Mouse (Mus musculus) heart, adult 9 months (tissue): ENCODE measurements around the gene Glis3.

Experiments used
- DNase-seq, 2 experiments: peaks; one replicate each; pipeline ENCODE4 v3.0.0; 2022; ENCODE audit warnings: low spot score in 2 of 2

The Glis3 gene

DNA sequence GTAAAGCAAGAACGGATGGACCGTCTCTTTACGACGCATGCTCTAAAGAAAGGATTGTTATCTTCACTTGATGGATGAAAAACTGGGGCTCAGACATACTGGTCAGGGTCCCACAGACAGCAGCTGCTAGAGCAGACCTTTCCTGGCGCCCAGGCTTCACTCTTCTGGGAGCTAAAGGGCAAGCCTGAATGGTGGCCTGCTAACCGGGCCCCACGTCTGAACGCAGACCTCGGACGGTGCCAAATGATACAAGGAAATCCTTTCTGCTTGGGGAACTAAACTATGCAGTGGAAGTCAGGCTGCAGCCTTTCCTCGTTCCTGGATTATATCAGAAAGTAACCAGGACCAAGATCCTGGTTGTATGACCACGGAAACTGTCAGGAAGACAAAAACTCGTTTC is 86.9 kb downstream of the Glis3 start:
- no peak for DNase-seq

DNA sequence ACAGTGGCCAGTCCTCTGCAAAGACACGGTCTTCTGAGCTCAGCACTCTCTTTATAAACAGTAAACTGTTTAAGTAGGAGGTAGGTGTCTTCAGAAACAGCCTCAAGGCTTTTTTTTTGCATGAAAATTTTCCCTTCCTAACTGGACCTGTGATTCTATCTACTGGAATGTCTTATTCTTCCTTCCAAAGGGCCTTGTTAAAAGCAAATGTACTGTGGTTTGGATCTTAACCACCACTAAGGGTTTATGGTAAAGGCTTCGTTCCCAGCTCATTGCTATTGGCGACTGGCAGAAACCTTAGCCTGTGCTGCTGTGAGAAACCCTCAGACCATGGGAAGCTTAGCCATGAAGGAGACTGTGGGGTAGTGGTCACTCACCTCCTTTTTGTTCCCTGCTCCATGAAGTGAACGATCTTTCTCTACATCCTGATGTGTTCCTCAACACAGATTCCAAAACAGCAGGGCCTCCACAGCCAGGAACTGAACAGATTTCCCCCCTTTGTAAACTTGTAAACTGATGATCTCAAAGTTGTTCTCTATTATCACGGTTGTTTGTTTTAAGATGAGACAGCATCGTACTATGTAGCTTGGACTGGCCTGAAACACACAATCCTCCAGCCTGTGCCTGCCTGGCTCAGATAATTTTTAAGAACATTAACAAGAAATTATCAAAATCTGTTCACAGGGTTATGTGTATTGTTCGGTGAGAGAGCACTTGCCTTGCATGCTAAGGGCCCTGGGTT is 88.0 kb downstream of the Glis3 start:
- no peak for DNase-seq

DNA sequence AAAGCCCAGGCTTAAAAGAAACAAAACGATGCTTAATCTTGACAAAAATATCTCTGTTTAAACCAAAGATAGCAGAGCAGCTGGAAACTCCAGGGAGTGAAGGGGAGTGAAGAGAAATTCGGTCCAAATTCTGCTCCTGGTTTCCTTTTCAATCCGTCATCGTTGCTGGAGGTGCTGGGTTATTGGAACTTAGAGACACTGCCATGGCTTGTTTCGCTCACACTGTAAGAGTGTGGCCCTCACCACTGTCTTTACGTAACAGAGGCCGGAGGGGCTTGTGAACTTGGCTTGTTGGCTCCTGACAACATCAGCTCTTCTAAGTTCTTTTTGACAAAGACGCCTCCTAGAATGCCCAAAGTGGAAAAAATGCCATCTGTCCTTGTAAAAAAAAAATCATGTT is 99.4 kb downstream of the Glis3 start:
- no peak for DNase-seq

DNA sequence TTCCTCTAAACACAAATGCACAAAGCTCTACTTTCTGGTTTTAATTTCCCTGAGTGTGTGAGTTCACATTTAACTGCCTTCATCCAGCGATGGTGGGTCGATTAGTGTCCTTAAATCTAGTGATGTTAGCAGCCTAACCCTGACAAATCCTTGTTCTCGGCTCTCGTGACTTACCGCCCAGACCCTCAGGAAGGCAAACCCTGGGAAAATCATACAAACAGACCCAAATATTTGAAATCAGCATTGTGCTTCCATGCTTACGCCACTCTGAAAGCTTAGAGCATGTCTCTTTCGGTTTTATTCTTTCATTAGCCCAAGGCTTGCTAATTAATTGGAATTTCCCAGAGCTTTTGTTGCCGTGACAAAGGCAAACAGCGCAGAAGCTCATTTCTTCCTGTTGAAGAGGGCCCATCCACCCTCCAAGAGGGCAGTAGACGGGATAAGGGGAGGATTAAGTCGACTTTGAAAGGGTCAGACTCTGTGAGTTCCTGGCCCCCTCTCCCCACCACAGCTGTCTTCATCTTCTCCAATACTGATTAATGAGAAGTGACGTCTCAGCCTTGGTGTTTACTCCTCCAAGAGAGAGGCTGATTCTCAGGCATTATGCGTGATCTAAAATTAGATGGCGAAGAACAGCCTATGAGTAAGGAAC is 100.0 kb downstream of the Glis3 start:
- DNase-seq: no peak

DNA sequence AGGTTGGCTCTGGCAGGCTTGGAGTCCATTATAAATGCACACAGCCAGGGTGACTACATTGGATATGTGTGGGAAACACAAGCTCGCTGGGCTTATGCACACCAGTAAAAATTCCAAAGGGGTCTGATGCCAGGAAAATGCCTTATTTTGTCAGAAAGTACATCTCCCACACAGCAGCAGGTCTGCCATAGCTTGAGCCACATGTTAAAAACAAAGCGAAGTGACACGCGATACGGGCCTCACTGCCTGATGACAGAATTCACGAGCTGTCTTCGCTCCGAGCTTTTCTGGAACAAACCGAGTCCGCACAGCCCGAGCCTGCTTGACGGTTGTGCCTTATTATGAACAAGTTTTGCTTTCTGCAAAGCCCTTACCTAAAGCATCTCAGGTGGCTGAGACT is 102.9 kb downstream of the Glis3 start:
- DNase-seq: no peak

DNA sequence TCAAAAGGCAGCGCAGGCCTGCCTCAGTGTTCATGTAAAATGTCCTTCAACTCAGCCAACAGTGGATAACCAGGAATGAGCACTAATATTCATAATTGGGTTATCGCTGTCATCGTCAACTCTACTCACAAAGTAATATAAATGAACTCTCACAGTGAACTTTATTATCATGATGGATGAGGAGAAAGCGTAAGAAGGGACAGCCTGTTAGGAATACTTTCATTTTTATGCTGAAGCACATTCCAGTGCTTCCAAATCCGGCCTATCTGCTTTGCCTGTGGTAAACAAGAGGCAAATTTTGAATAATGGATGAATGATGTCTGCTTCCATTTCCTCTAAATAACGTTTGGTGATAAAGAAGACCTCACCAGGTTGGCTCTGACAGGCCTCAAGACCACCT is 103.3 kb downstream of the Glis3 start:
- DNase-seq: no peak

DNA sequence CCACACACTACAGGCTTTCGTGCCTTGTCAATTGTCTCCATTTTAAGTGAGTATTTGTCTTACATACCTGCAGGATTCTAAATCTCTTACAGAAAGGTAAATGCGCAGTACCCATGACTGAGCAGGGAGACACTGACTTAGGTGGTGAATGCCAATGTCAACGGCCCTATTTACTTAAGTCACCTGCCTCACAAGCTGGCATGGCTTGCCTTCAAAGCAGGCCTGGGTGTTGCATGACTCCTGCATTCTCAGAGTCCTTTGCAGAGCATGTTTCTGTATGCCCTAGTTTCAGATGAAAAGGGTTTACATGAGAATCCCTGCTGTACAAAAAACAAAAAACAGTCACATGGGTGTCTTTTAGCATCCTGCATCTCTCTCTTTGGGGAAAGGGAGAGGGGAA is 106.2 kb downstream of the Glis3 start:
- DNase-seq: no peak

DNA sequence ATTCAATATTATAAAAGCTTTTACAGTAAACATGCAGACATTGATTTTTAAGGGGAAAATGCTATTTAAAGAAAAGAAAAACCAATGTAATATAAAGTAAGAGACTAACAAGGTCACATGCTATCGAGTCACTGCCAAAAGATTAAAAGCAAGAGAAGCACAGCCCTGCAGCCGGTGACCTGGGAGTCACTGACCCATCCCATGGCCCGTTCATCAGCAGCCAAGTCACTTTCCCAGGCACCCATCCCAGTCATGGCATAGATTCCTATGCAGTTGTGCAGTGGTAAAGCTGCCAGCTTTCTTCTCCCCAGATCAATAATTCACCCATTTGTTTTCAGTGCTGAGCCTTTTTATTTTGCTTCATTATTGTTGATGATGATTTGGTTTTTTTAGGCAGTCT is 110.0 kb downstream of the Glis3 start:
- DNase-seq: no peak

DNA sequence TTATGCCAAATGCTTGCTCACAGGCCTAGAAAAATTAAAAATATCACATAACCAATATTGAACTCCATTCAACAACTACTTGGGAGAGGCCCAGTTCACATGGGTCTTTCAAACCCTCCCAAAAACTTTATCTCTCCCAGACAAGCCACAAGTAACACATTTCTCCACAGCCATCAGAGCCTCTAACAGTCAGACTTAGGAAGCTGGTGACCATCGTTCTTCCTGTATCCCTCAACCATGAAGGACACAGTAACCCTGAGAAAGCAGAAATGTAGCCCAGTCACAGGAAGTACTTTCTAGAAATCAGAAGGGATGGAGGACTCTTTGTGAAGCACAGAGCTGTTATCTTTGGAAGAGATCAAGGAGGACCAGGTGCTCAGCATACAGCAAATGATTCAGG is 112.8 kb downstream of the Glis3 start:
- no peak for DNase-seq

DNA sequence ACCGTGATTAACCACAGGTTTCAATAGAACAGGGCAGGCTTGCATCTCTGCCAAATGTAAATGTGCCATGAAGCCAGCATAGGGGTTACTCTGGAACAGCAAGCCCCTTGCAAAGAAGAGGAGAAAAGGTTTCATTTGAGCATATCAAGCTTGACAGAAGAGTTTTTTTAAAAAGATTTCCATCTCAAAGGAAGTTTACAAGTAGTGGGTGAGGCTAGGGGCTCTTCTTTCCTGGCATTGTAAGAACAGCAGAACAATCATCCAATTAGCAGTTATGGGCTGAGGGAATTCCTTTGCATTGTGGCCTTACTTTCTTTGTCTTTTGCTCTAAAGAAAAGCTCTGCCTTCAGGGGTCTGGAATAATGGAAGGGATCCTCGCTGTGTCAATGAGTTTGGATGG is 113.3 kb downstream of the Glis3 start:
- DNase-seq: no peak

DNA sequence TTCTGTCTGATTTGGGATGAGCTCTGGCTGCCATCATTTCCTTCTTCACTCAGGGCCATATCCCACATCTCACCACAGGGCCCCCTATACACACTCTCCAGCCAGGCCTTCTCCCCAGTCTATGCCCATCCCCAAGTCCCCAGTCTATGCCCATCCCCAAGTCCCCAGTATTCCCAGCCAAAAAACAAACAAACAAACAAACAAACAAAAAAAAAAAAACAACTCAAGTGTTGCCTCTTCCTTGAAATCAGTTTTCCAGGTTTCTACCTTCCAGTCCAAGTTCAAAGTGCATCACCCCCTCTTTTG is 118.2 kb downstream of the Glis3 start:
- DNase-seq: no peak

DNA sequence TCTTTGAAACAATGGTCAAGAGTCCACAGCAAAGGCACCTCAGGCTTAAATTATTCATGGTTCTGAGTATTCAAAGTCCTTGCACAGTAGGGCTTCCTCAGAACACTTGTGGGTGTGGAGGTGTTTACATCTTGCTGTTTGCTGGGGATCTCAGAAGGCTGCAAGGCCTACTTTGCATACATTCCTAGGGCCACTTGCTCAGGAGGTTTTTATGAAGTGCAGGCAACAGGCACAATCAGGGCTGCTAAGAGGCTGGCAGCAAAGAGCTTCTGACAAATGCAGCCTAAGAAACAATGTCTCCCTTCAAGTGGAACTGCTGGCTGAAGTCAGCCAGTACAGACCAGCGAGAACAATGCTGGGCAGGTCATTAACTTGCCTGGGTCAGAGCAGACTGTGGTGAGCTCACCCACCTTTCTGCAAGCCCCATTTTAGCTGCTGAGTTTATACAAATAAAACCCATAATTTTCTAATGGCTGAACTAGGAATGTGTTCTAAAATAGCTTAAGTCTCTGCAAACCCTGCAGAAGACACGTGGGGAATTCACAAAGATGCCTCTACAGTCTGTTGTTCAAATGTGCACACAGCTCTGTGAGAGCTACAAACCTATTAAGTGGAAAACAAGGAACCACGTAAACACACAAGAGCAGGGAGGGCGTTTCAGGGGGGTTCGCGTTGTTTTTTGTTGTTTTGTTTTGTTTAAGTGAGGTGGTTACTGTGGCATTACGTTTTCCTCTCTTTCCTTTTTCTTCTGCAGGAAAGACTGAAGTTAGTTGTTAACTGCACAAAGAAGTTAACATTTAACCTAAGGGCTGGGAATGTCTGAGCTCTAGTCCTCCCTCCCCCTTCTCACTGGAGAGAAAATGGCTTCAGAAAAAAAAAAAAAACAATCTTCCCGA is 118.8 kb downstream of the Glis3 start:
- no peak for DNase-seq

DNA sequence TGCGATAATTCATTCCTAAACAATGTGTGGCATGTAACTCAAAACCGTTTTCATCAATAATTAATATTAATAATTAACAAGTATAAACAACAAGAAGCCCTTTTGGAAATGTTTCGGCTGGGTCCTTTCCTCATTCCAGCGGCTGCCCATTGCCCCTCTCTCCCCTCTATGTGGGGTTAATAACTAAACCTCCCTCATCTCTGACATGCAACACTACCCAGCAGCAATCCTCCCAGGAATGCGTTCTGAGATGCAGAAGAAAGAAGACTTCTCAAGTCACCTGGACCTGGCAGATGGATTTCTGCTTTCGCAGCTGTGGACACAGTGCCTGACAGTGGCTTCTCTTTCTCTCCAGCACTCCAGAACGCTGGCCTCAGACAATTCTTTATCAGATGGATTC is 120.0 kb downstream of the Glis3 start:
- no peak for DNase-seq

DNA sequence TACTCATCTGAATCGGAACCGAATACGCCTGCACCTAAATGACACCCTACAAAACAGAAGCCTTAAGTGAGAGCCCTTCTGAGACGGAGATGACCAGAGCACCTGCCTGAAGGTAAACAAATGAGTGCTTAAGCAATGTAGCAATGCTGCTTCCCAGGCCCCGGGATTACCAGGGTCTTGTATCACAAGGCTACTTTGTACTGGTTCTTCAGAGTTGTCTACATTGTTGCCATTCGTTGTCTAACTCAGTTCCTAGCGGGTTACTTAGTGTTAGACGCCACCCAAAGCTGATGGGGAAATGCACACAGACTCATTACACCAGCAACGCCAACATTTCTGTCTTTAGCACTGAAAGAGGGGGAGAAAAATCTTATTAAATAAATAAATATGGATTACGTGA is 120.5 kb downstream of the Glis3 start:
- DNase-seq: no peak

DNA sequence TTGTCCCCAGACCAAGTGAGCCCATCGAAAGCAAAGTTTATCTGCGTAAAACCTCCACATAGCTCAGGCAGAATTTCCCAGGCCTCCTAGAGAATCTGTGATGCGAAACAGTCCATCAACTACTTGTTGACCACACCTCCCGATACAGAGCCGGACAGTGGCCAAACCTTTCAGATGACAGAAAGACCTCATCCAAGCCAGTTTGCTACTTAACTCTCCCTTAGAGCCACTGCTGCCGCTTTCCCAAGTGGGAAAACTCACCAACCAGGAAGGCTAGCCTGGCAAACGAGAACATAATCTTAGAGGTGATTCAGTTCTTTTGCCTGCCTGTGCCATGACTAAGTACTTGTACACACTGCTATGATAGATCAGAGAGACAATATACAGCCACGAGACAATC is 121.2 kb downstream of the Glis3 start:
- peak; percentile 7 to 17 for DNase-seq

DNA sequence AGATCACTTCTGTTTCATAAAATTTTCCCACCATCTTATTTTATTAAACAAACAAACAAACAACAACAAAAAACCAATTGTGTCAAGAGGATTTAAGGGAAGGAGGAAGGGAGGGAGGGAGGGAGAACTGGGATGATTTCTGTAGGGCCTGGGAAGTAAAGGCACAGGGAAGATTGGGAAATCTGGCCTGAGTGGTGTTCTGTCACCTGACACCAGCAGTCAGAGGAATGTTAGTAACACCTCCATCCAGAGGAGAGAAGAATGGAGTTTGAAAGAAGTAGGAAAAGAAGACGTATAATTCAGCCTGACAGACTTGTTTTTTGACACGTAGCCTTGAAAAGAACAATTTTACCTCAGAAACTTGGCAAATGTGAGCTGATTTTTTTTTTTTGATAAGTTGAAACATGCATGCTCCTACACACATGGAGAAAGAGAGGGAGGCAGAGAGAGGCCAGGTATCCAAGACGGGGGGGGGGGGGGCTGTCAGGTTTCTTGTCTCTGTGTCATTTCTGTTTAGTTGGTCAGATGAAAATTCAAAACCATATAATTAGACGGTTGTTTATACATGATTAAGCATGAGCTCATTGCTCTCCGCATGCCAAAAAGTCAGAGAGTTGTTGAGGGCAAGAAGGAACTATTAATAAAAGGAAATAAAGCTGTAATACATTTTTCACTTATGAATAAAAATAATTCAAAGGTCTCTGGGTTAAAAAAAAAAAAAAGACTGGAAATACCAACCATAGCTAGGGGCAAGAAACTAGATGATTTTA is 122.1 kb downstream of the Glis3 start:
- DNase-seq: no peak

DNA sequence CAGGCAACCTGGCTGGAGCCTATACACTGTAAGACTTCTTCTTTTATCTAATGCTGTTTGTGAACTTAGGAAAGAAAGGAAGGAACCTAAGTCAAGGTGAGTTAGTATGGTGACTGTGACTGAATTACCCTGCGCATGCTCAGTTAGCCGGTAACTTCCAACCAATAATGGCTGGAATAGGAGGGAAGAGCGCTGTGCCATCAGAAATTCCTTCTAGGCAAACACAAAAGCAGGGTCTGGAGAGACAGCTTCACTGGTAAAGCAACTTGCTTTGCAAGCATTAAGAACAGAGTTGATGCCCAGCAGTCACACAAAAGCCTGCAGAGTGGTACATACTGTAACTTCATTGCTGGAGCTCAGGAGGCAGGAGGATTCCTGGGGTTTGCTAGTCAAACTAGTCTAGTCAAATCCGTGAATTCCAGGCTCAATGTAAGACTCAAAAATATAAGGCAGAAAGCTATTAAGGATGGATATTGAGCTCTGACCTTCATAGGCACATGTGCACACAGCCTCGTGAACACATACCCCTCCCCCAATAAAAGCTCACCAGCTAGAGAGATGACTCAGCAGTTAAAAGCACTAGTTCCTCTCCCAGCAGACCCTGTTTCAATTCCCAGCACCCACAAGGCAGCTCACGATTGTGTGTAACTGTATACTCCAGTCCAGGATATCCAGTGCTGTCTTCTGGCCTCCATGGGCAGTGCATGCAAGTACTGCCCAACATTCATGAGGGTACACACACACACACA is 124.5 kb downstream of the Glis3 start:
- no peak for DNase-seq

DNA sequence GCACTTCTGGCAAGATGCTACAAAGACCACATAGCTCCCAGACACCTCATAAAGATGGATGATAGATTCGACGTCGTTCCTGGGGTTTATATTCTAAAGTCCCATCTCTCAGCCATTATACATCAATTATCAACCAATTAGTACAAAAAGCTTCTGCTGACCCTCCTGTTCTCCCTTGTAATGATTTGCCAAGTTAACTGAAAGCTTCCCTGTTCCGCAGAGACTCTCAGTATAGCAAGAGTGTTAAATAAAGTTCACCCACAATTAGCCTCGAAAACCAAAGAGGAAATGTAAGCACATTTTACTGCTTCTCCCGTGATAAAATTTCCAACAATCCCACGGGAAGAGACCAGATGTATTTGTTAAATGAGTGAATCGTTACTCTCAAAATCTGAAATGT is 129.3 kb downstream of the Glis3 start:
- DNase-seq: no peak

DNA sequence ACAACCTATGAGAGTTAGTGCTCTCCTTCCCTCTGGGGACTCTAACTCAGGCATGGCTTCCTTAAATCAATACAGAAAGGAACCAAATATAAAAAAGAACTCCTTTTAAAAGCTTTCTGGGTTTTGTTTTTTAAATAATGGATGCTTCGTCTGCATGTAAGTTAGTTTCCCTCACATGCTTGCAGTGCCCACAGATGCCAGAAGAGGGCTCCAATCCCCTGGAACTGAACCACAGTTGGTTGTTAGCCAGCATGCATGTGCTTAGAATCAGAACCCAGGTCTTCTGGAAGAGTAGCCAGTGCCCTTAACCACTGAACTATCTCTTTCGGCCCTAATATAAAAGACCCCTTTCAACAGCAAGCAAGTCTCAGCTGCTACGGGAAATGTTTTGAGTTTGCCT is 132.9 kb downstream of the Glis3 start:
- DNase-seq: no peak

DNA sequence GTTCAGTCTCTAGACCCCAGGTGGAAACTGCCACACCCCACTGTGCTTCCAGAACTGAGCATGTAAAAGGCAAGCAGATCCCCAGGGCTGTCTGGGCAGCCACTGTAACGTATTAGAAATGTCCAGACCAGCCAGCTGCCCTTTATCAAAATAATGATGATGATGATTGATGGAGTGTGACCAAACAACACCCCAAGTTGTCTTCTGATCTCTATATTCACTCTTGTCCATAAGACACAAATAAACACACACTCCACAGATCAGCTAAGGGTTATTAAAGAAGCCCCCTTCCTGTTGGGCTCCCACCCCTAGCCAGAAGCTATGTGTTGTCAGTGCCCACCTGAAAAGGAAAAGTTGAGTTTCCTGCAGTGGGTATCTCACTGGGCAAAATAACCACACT is 134.4 kb downstream of the Glis3 start:
- no peak for DNase-seq

DNA sequence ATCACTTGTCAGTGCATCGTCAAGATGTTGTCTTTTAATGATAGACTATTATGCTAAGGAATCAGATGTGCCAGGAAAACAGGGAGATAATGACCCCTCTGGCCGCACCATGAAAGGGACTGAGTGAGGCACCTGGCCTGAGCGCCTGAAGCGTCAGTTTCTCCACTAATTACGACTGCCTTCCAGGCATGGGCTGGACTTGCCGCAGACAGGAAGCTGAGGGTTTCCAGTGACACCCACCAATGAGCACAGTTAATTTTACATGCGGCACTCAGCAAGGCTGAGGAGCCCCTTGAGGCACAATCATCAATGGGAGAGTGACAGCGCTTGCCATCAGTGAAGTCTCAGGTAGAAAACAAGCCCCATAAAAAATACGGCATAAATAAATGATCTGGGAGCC is 141.1 kb downstream of the Glis3 start:
- no peak for DNase-seq

DNA sequence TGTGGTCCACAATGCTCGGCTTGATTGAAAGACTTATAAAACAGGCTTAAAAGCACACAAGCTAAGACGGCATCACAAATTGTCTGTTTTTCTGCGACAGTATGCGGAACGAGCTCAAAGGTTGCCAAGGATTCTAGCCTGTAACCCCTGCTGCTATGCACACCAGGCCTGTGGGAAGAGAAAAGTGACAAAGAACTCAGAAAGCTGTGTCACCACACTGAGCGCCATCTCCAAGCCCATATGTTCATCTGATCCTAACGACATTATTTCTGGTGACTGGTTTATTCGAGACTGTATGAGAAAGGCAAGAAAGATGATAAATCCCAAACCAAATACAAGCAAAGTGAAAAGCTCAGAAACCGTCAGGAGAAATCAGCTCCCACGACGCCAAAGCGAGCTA is 144.9 kb downstream of the Glis3 start:
- no peak for DNase-seq
